Mouse (Mus musculus): ENCODE results near the gene Cep112.

DNA sequence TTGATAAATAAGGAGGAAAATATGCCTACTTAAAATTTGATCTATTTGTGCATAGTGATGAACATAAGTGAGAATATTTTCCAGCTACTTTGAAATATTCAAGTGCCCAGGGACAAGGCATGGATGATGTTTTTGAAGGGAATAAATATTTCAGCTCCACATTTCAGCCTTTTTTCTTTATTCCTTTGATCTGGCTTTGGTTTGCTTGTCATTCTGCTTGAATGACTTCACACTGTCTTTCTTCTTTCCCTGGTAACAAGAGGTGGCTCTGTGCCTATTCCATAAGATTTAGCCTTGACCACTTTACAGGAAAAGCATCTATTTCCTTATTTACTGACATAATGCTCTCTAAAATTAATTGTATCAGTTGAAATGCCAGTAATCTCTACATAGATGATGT lies 134.5 kb downstream of the Cep112 start:
- TF ChIP-seq POLR2A (IDR thresholded peaks at IDR 0.05; ENCODE audit: extremely low read depth, insufficient read depth, low read length) (no peak), CTCF (IDR thresholded peaks at IDR 0.05; ENCODE audit: extremely low read depth, insufficient read depth, low read length) (no peak)
